Mouse (Mus musculus): Measurements from ENCODE around the gene Kcns1.

Gene Kcns1

GRCm38 (mm10) chr2:164126533-164126955, 44.4 kb downstream of the Kcns1 start:
- DNase-seq (ENCODE audit: low spot score in 2 of 2): peak in 1 of 2 experiments; percentile 32

- no peak for DNase-seq (ENCODE audit: low spot score in 2 of 2)
Measured at GRCm38 (mm10) chr2:164123169-164123766, 47.6 kb downstream of the Kcns1 start.

- DNase-seq (ENCODE audit: low spot score in 2 of 2): no peak
Measured at GRCm38 (mm10) chr2:164119503-164119902, 51.4 kb downstream of the Kcns1 start.

- no peak for DNase-seq (ENCODE audit: low spot score in 2 of 2)
Measured at GRCm38 (mm10) chr2:164115531-164115930, 55.4 kb downstream of the Kcns1 start.

- no peak for DNase-seq (ENCODE audit: low spot score in 2 of 2)
Measured at GRCm38 (mm10) chr2:164114051-164114450, 56.9 kb downstream of the Kcns1 start.

Measured in spleen, postnatal 10 days (tissue).